Mouse (Mus musculus) limb, embryonic 14.5 days (tissue): Measurements from ENCODE around the gene Magi2. TPM values are rescaled to one million over a fixed set of nuclear protein-coding genes. Genes with fewer than 3 reads are reported as not detected.

Source experiments
- ATAC-seq: fragments of 200-750 bp; cut with Nextera tagmentation; 2 replicates; pipeline ENCODE4 v1.8.0; 2017; ENCODE audit warnings: low read depth, moderate number of reproducible peaks, moderate TSS enrichment; ENCODE audit not compliant: low FRiP score
- DNase-seq: peaks from one replicate; pipeline ENCODE4 v3.0.0-alpha.2; 2015; ENCODE audit warnings: low spot score
- H3K27ac ChIP-seq: fragments of 300-500 bp; sonication (generic); replicated peaks from 2 replicates; pipeline ENCODE4 v1.5.1; 2014; ENCODE audit warnings: low read depth, mild to moderate bottlenecking, low read length, moderate library complexity, mixed read lengths
- H3K27me3 ChIP-seq: fragments of 300-500 bp; sonication (generic); 2 replicates; pipeline ENCODE4 v1.6.1; 2014; ENCODE audit warnings: low read length, mixed read lengths; ENCODE audit not compliant: control insufficient read depth, insufficient read depth
- H3K36me3 ChIP-seq: fragments of 300-500 bp; sonication (generic); 2 replicates; pipeline ENCODE4 v1.6.1; 2014; ENCODE audit warnings: mild to moderate bottlenecking, low read length, moderate library complexity, mixed read lengths; ENCODE audit not compliant: control insufficient read depth, insufficient read depth
- H3K4me1 ChIP-seq: fragments of 300-500 bp; sonication (generic); 2 replicates; pipeline ENCODE4 v1.6.1; 2014; ENCODE audit warnings: antibody characterized with exemption, low read length, mixed read lengths; ENCODE audit not compliant: control insufficient read depth, insufficient read depth
- H3K4me2 ChIP-seq: fragments of 300-500 bp; sonication (generic); replicated peaks from 2 replicates; pipeline ENCODE4 v1.6.1; 2014; ENCODE audit warnings: low read depth, mild to moderate bottlenecking, low read length, moderate library complexity; ENCODE audit not compliant: severe bottlenecking
- H3K4me3 ChIP-seq: fragments of 300-500 bp; sonication (generic); replicated peaks from 2 replicates; pipeline ENCODE4 v1.5.1; 2014; ENCODE audit warnings: low read length
- H3K9ac ChIP-seq: fragments of 300-500 bp; sonication (generic); 2 replicates; pipeline ENCODE4 v1.6.1; 2014; ENCODE audit warnings: mild to moderate bottlenecking, low read depth, low read length, moderate library complexity; ENCODE audit not compliant: severe bottlenecking
- H3K9me3 ChIP-seq: fragments of 300-500 bp; sonication (generic); 2 replicates; pipeline ENCODE4 v1.6.1; 2016; ENCODE audit warnings: low read length; ENCODE audit not compliant: control insufficient read depth
- POLR2A ChIP-seq: fragments of 200-500 bp; IDR thresholded peaks from 2 replicates; pipeline ENCODE4 v1.8.0; 2012; ENCODE audit warnings: inconsistent platforms, mild to moderate bottlenecking, moderate library complexity, borderline replicate concordance; ENCODE audit not compliant: insufficient read depth, insufficient read length; ENCODE audit errors: extremely low read depth
- WGBS: fragments of 180-500 bp; shearing (Covaris S2); extraction: QIAGEN DNeasy Blood & Tissue Kit; methylation state at CpG from one replicate; pipeline ENCODE4 v1.1.7; 2014; 5-methylcytosine and 5-hydroxymethylcytosine counted together
- polyA plus RNA-seq, 2 experiments: library from polyadenylated mRNA; depleted of rRNA in 1 of 2; stranded (reverse) in 1 of 2; unstranded in 1 of 2; fragments of >200 nt; fragmentation: Nextera tagmentation in 1 of 2; extraction: Ambion mirVana in 1 of 2; gene quantifications; 2 replicates each; pipeline versions ENCODE4 v1.2.1 to v1.2.3; 2012 to 2014

Magi2 gene
- polyA plus RNA-seq, 2 experiments = 4.0 to 4.5 TPM

GRCm38 (mm10) chr5:20575798-20576197 lies 1349.0 kb downstream of the Magi2 start:
- DNase-seq (no peak), ATAC-seq (no peak)
- H3K27ac ChIP-seq = no peak overlapping the region
- TF ChIP-seq POLR2A = no peak
- H3K4me3 ChIP-seq = no peak overlapping the region
- H3K4me1 ChIP-seq = no peaks in the 10 kb centered on the region
- H3K9me3 ChIP-seq = no peaks in the 10 kb centered on the region
- H3K27me3 ChIP-seq = no peaks in the 10 kb centered on the region
- H3K4me2 ChIP-seq = no peak overlapping the region
- 16% methylated on average over 3 of the region's 3 CpGs for WGBS
- H3K36me3 ChIP-seq = no peaks in the 10 kb centered on the region
- H3K9ac ChIP-seq = no peak overlapping the region

GRCm38 (mm10) chr5:20576266-20576665 lies 1349.4 kb downstream of the Magi2 start:
- no peak overlapping the region for H3K9ac ChIP-seq
- no peaks in the 10 kb centered on the region for H3K36me3 ChIP-seq
- H3K4me2 ChIP-seq = no peak overlapping the region
- TF ChIP-seq POLR2A = no peak
- no peak for ATAC-seq
- H3K27me3 ChIP-seq = no peaks in the 10 kb centered on the region
- no peak overlapping the region for H3K27ac ChIP-seq
- no peaks in the 10 kb centered on the region for H3K4me1 ChIP-seq
- DNase-seq = no peak
- no peak overlapping the region for H3K4me3 ChIP-seq
- no peaks in the 10 kb centered on the region for H3K9me3 ChIP-seq

GRCm38 (mm10) chr5:20578666-20579065 lies 1351.8 kb downstream of the Magi2 start:
- Histone ChIP-seq H3K27ac (no peak overlapping the region), H3K4me1 (no peaks in the 10 kb centered on the region), H3K9me3 (no peaks in the 10 kb centered on the region), H3K36me3 (no peaks in the 10 kb centered on the region), H3K4me3 (no peak overlapping the region), H3K9ac (no peak overlapping the region), H3K27me3 (no peaks in the 10 kb centered on the region), H3K4me2 (no peak overlapping the region)
- WGBS = 87% methylated on average over 3 of the region's 3 CpGs
- DNase-seq = no peak
- TF ChIP-seq POLR2A = no peak
- ATAC-seq = no peak

- 91% methylated on average over 4 of the region's 4 CpGs for WGBS
- H3K4me1 ChIP-seq = no peaks in the 10 kb centered on the region
- H3K9me3 ChIP-seq = no peaks in the 10 kb centered on the region
- no peak overlapping the region for H3K4me3 ChIP-seq
- no peak overlapping the region for H3K27ac ChIP-seq
- no peaks in the 10 kb centered on the region for H3K36me3 ChIP-seq
- H3K27me3 ChIP-seq = no peaks in the 10 kb centered on the region
- H3K9ac ChIP-seq = no peak overlapping the region
- ATAC-seq (no peak), DNase-seq (no peak)
- no peak for TF ChIP-seq POLR2A
- H3K4me2 ChIP-seq = no peak overlapping the region
Observed at GRCm38 (mm10) chr5:20580619-20581018, 1353.8 kb downstream of the Magi2 start.

- 62% methylated on average over 10 of the region's 10 CpGs for WGBS
- H3K4me1 ChIP-seq = no peaks in the 10 kb centered on the region
- H3K9ac ChIP-seq = no peak overlapping the region
- ATAC-seq (no peak), DNase-seq (peak; percentile 9)
- no peak overlapping the region for H3K27ac ChIP-seq
- no peaks in the 10 kb centered on the region for H3K36me3 ChIP-seq
- H3K4me2 ChIP-seq = no peak overlapping the region
- no peaks in the 10 kb centered on the region for H3K9me3 ChIP-seq
- H3K27me3 ChIP-seq = no peaks in the 10 kb centered on the region
- H3K4me3 ChIP-seq = no peak overlapping the region
- TF ChIP-seq POLR2A = no peak
Observed at GRCm38 (mm10) chr5:20582995-20583435, 1356.2 kb downstream of the Magi2 start.

GRCm38 (mm10) chr5:20583639-20584038 lies 1356.8 kb downstream of the Magi2 start:
- ATAC-seq (no peak), DNase-seq (no peak)
- Histone ChIP-seq H3K4me3 (no peak overlapping the region), H3K9me3 (no peaks in the 10 kb centered on the region), H3K36me3 (no peaks in the 10 kb centered on the region), H3K27ac (no peak overlapping the region), H3K4me2 (no peak overlapping the region), H3K27me3 (no peaks in the 10 kb centered on the region), H3K4me1 (no peaks in the 10 kb centered on the region), H3K9ac (no peak overlapping the region)
- 75% methylated on average over 3 of the region's 3 CpGs for WGBS
- no peak for TF ChIP-seq POLR2A
